Mouse (Mus musculus) heart, embryonic 11.5 days (tissue): ENCODE measurements at regions not wholly inside any gene's neighbourhood (a gene's known extent, or its start where the extent isn't known, plus 50 kb on each side); places are given as distances from the start of the nearest gene placed in this dataset.

Source experiments
- ATAC-seq: fragments of 200-750 bp; cut with Nextera tagmentation; replicated peaks from 2 replicates; pipeline ENCODE4 v1.8.0; 2017; ENCODE audit warnings: moderate library complexity; ENCODE audit not compliant: insufficient number of reproducible peaks, low FRiP score, low TSS enrichment
- H3K27ac ChIP-seq: fragments of 300-500 bp; sonication (generic); 2 replicates; pipeline ENCODE4 v1.5.1; 2014; ENCODE audit warnings: mild to moderate bottlenecking, low read depth, low read length
- H3K27me3 ChIP-seq: fragments of 300-500 bp; sonication (generic); 2 replicates; pipeline ENCODE4 v1.6.1; 2014; ENCODE audit warnings: mild to moderate bottlenecking, low read length, mixed read lengths; ENCODE audit not compliant: control insufficient read depth, insufficient read depth
- H3K36me3 ChIP-seq: fragments of 300-500 bp; sonication (generic); 2 replicates; pipeline ENCODE4 v1.6.1; 2014; ENCODE audit warnings: mild to moderate bottlenecking, low read length, moderate library complexity, mixed read lengths; ENCODE audit not compliant: control insufficient read depth, insufficient read depth
- H3K4me1 ChIP-seq: fragments of 300-500 bp; sonication (generic); 2 replicates; pipeline ENCODE4 v1.6.1; 2014; ENCODE audit warnings: low read length; ENCODE audit not compliant: control insufficient read depth, insufficient read depth
- H3K4me2 ChIP-seq: fragments of 300-500 bp; sonication (generic); 2 replicates; pipeline ENCODE4 v1.6.1; 2014; ENCODE audit warnings: mild to moderate bottlenecking, moderate library complexity
- H3K4me3 ChIP-seq: fragments of 300-500 bp; sonication (generic); 2 replicates; pipeline ENCODE4 v1.5.1; 2014; ENCODE audit warnings: low read depth, low read length
- H3K9ac ChIP-seq: fragments of 300-500 bp; sonication (generic); 2 replicates; pipeline ENCODE4 v1.6.1; 2014; ENCODE audit warnings: mild to moderate bottlenecking, low read depth, low read length, moderate library complexity
- H3K9me3 ChIP-seq: fragments of 300-500 bp; sonication (generic); replicated peaks from 2 replicates; pipeline ENCODE4 v1.6.1; 2016; ENCODE audit warnings: low read length; ENCODE audit not compliant: control insufficient read depth
- WGBS: fragments of 180-500 bp; shearing (Covaris S2); extraction: QIAGEN DNeasy Blood & Tissue Kit; methylation state at CpG from one replicate; pipeline ENCODE4 v1.1.7; 2014; ENCODE audit not compliant: insufficient replicate concordance; 5-methylcytosine and 5-hydroxymethylcytosine counted together

- Histone ChIP-seq H3K4me3 (no peak overlapping the region), H3K4me1 (no peaks in the 10 kb centered on the region), H3K9me3 (no peaks in the 10 kb centered on the region), H3K4me2 (no peak overlapping the region), H3K36me3 (no peaks in the 10 kb centered on the region), H3K27ac (no peak overlapping the region), H3K27me3 (no peaks in the 10 kb centered on the region), H3K9ac (no peak overlapping the region)
- peak; percentile 59; the same call in 1 of the 2 replicates for ATAC-seq
- 87% methylated on average over 2 of the region's 2 CpGs for WGBS
Measured at GRCm38 (mm10) chr8:116223235-116223634, 281.5 kb upstream of the Dynlrb2 start.

- no peak overlapping the region for H3K9ac ChIP-seq
- H3K4me1 ChIP-seq: no peaks in the 10 kb centered on the region
- no peak overlapping the region for H3K27ac ChIP-seq
- 73% methylated on average over 5 of the region's 5 CpGs for WGBS
- no peaks in the 10 kb centered on the region for H3K9me3 ChIP-seq
- H3K27me3 ChIP-seq: no peaks in the 10 kb centered on the region
- H3K4me3 ChIP-seq: no peak overlapping the region
- no peak overlapping the region for H3K4me2 ChIP-seq
- no peak for ATAC-seq
- no peaks in the 10 kb centered on the region for H3K36me3 ChIP-seq
Measured at GRCm38 (mm10) chr8:116215909-116216308, 288.9 kb upstream of the Dynlrb2 start.

GRCm38 (mm10) chr8:116215286-116215860, 289.4 kb upstream of the Dynlrb2 start:
- Histone ChIP-seq H3K9ac (no peak overlapping the region), H3K4me1 (no peaks in the 10 kb centered on the region), H3K27ac (no peak overlapping the region), H3K4me2 (no peak overlapping the region), H3K27me3 (no peaks in the 10 kb centered on the region), H3K9me3 (no peaks in the 10 kb centered on the region), H3K36me3 (no peaks in the 10 kb centered on the region), H3K4me3 (no peak overlapping the region)
- WGBS: 57% methylated on average over 5 of the region's 5 CpGs
- no peak for ATAC-seq

- no peak overlapping the region for H3K9ac ChIP-seq
- no peaks in the 10 kb centered on the region for H3K9me3 ChIP-seq
- no peak overlapping the region for H3K27ac ChIP-seq
- no peak overlapping the region for H3K4me3 ChIP-seq
- H3K4me1 ChIP-seq: no peaks in the 10 kb centered on the region
- WGBS: 48% methylated on average over 2 of the region's 2 CpGs
- no peaks in the 10 kb centered on the region for H3K27me3 ChIP-seq
- no peaks in the 10 kb centered on the region for H3K36me3 ChIP-seq
- no peak overlapping the region for H3K4me2 ChIP-seq
- ATAC-seq: no peak
Measured at GRCm38 (mm10) chr8:116203631-116204030, 301.1 kb upstream of the Dynlrb2 start.

GRCm38 (mm10) chr8:116200459-116200999, 304.2 kb upstream of the Dynlrb2 start:
- Histone ChIP-seq H3K27ac (no peak overlapping the region), H3K36me3 (no peaks in the 10 kb centered on the region), H3K4me3 (no peak overlapping the region), H3K9me3 (no peaks in the 10 kb centered on the region), H3K9ac (no peak overlapping the region), H3K27me3 (no peaks in the 10 kb centered on the region), H3K4me1 (no peaks in the 10 kb centered on the region), H3K4me2 (no peak overlapping the region)
- 81% methylated on average over 11 of the region's 11 CpGs for WGBS
- no peak for ATAC-seq

- 82% methylated on average over 9 of the region's 9 CpGs for WGBS
- ATAC-seq: no peak
- H3K9ac ChIP-seq: no peak overlapping the region
- no peak overlapping the region for H3K27ac ChIP-seq
- H3K4me3 ChIP-seq: no peak overlapping the region
- H3K36me3 ChIP-seq: no peaks in the 10 kb centered on the region
- H3K4me1 ChIP-seq: no peaks in the 10 kb centered on the region
- no peaks in the 10 kb centered on the region for H3K9me3 ChIP-seq
- H3K4me2 ChIP-seq: no peak overlapping the region
- no peaks in the 10 kb centered on the region for H3K27me3 ChIP-seq
Measured at GRCm38 (mm10) chr8:116196623-116197184, 308.1 kb upstream of the Dynlrb2 start.

GRCm38 (mm10) chr8:116192096-116192495, 312.7 kb upstream of the Dynlrb2 start:
- no peak for ATAC-seq
- H3K4me1 ChIP-seq: no peaks in the 10 kb centered on the region
- H3K9ac ChIP-seq: no peak overlapping the region
- no peaks in the 10 kb centered on the region for H3K36me3 ChIP-seq
- H3K4me3 ChIP-seq: no peak overlapping the region
- H3K4me2 ChIP-seq: no peak overlapping the region
- H3K27me3 ChIP-seq: no peaks in the 10 kb centered on the region
- H3K27ac ChIP-seq: no peak overlapping the region
- 56% methylated on average over 3 of the region's 3 CpGs for WGBS
- no peaks in the 10 kb centered on the region for H3K9me3 ChIP-seq

GRCm38 (mm10) chr8:116185206-116185605, 319.6 kb upstream of the Dynlrb2 start:
- ATAC-seq: no peak
- H3K9me3 ChIP-seq: no peaks in the 10 kb centered on the region
- H3K4me2 ChIP-seq: no peak overlapping the region
- no peaks in the 10 kb centered on the region; the same call in 1 of the 2 replicates for H3K4me1 ChIP-seq
- H3K4me3 ChIP-seq: no peak overlapping the region
- 86% methylated on average over 7 of the region's 7 CpGs for WGBS
- H3K27ac ChIP-seq: no peak overlapping the region
- no peaks in the 10 kb centered on the region for H3K36me3 ChIP-seq
- H3K9ac ChIP-seq: no peak overlapping the region
- no peaks in the 10 kb centered on the region for H3K27me3 ChIP-seq

- Histone ChIP-seq H3K4me2 (no peak overlapping the region), H3K4me3 (no peak overlapping the region), H3K9ac (no peak overlapping the region), H3K27me3 (no peaks in the 10 kb centered on the region), H3K9me3 (no peaks in the 10 kb centered on the region), H3K36me3 (no peaks in the 10 kb centered on the region), H3K4me1 (no peaks in the 10 kb centered on the region; the same call in 1 of the 2 replicates), H3K27ac (no peak overlapping the region)
- 61% methylated on average over 8 of the region's 8 CpGs for WGBS
- ATAC-seq: no peak
Measured at GRCm38 (mm10) chr8:116184241-116184640, 320.5 kb upstream of the Dynlrb2 start.
